Mouse (Mus musculus): ENCODE data around the gene Tfap2a. TPM values are rescaled to one million over a fixed set of nuclear protein-coding genes. Genes with fewer than 3 reads are reported as not detected.
A peak's percentile ranks its signal among the peaks of the same experiment; 100 is the strongest.

Gene Tfap2a
- polyA plus RNA-seq, 1 experiment from 2014 or later: 0.10 TPM

DNA sequence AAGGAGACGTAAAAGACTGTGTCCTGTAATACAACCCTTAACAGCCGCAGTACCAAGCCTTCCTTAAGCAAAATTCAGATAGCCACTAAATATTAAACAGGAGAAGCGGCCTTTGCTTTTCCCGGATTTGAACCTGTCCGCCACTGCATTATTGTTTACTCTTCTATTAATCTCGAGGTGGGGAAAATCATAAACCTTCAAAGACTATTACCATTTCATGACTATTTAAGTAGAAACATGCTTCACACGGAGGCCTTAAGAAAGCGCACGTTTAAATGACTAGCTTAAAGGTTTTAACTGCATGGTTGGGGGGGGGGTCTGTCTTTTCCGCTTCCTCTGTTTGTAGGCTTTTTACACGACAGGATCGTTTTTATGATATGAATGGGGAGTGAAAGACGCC, 9.1 kb downstream of the Tfap2a start:
- ATAC-seq (ENCODE audit: low read depth): no peak
- Histone ChIP-seq H3K4me3 (ENCODE audit: low read length) (no peak overlapping the region), H3K36me3 (ENCODE audit: control insufficient read depth, insufficient read depth, low read length) (no peaks in the 10 kb centered on the region), H3K4me2 (ENCODE audit: low read depth, low read length) (no peak overlapping the region), H3K4me1 (replicated peaks; ENCODE audit: control insufficient read depth, insufficient read depth, low read length) (peaks cover 12% of the 10 kb centered on the region), H3K27ac (ENCODE audit: low read length) (no peak overlapping the region), H3K9me3 (ENCODE audit: control insufficient read depth, low read length) (no peaks in the 10 kb centered on the region), H3K9ac (ENCODE audit: low read length) (no peak overlapping the region), H3K27me3 (ENCODE audit: control insufficient read depth, insufficient read depth, low read depth, low read length) (peaks cover 73% of the 10 kb centered on the region)
- WGBS: 3% methylated on average over 13 of the region's 13 CpGs

DNA sequence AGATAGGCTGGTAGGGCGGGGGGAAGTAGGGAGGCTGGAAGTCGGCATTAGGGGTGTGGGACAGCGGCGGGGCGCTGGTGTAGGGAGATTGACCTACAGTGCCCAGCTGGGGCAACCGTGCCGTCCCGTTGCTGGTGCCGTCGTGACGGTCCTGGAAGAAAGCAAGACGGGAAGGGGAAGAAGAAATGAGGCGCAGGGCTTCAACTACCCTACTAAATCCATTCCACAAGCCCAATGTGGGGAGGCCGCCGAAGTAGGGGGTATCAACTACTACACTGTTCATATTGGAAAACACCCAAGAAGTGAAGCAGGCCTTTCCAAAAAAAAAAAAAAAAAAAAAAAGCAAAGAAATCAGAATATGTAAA, 9.6 kb downstream of the Tfap2a start:
- H3K4me3 ChIP-seq (ENCODE audit: low read length): no peak overlapping the region
- H3K4me1 ChIP-seq (replicated peaks; ENCODE audit: control insufficient read depth, insufficient read depth, low read length): peaks cover 9% of the 10 kb centered on the region
- ATAC-seq (ENCODE audit: low read depth): no peak
- WGBS: under 1% methylated on average over 15 of the region's 15 CpGs
- H3K9me3 ChIP-seq (ENCODE audit: control insufficient read depth, low read length): no peaks in the 10 kb centered on the region
- no peak overlapping the region for H3K9ac ChIP-seq (ENCODE audit: low read length)
- no peak overlapping the region for H3K27ac ChIP-seq (ENCODE audit: low read length)
- no peaks in the 10 kb centered on the region for H3K36me3 ChIP-seq (ENCODE audit: control insufficient read depth, insufficient read depth, low read length)
- H3K4me2 ChIP-seq (ENCODE audit: low read depth, low read length): no peak overlapping the region
- peaks cover 73% of the 10 kb centered on the region for H3K27me3 ChIP-seq (ENCODE audit: control insufficient read depth, insufficient read depth, low read depth, low read length)

DNA sequence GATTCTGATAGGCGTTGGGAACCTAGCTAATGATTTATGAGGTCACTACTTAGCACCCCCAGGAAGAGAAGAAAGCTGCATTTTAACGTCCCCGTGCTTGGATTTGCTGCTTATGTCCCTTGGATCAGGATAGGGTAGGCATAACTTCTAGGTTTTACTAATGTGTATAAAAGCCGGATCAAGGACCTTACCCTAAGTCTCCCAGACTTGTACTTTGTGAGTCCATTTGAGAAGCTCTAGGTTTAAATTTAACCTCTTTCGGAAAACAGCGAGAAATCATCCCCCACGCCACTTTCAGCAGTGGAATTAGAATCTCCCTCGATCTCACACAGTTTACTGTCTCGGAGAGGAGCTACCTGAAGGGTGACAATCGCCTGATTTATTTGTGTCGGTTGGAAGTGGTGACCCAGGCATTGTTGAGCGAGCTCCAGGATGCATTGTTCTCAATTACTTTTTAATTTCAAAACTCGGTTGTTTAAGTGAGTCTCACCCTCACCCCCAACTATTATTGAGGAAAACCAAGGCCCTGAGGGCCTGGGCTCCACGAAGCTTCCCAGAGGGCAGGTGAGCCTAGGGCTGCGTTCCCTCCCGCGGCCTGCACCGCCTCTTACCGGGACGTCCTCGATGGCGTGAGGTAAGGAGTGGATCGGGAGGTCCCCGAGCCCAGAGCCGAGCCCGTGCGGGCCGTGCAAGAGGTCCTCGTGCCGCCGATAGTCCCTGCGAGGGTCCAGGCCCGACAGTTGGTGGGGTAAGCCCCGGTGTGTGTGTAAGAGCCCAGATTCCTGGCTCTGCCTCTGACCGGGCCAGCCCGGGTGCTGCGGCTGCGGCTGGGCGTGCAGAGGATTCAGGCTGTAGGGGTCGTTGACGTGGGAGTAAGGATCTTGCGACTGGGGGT, 10.2 kb downstream of the Tfap2a start:
- Histone ChIP-seq H3K4me2 (ENCODE audit: low read depth, low read length) (no peak overlapping the region), H3K36me3 (ENCODE audit: control insufficient read depth, insufficient read depth, low read length) (no peaks in the 10 kb centered on the region), H3K9me3 (ENCODE audit: control insufficient read depth, low read length) (no peaks in the 10 kb centered on the region), H3K9ac (ENCODE audit: low read length) (no peak overlapping the region), H3K4me3 (ENCODE audit: low read length) (no peak overlapping the region), H3K27ac (ENCODE audit: low read length) (no peak overlapping the region), H3K27me3 (ENCODE audit: control insufficient read depth, insufficient read depth, low read depth, low read length) (peaks cover 73% of the 10 kb centered on the region), H3K4me1 (replicated peaks; ENCODE audit: control insufficient read depth, insufficient read depth, low read length) (peaks cover 7% of the 10 kb centered on the region)
- 2% methylated on average over 42 of the region's 42 CpGs for WGBS
- ATAC-seq (ENCODE audit: low read depth): peak; percentile 26; the same call in 1 of the 2 replicates

GRCm38 (mm10) chr13:40725924-40726323, 12.3 kb downstream of the Tfap2a start:
- peaks cover 11% of the 10 kb centered on the region for H3K4me1 ChIP-seq (replicated peaks; ENCODE audit: control insufficient read depth, insufficient read depth, low read length)
- ATAC-seq (ENCODE audit: low read depth): no peak
- WGBS: 8% methylated on average over 7 of the region's 7 CpGs
- H3K9me3 ChIP-seq (ENCODE audit: control insufficient read depth, low read length): no peaks in the 10 kb centered on the region
- no peak overlapping the region for H3K9ac ChIP-seq (ENCODE audit: low read length)
- H3K36me3 ChIP-seq (ENCODE audit: control insufficient read depth, insufficient read depth, low read length): no peaks in the 10 kb centered on the region
- no peak overlapping the region for H3K27ac ChIP-seq (ENCODE audit: low read length)
- H3K4me3 ChIP-seq (ENCODE audit: low read length): no peak overlapping the region
- H3K27me3 ChIP-seq (ENCODE audit: control insufficient read depth, insufficient read depth, low read depth, low read length): peaks cover 66% of the 10 kb centered on the region
- no peak overlapping the region for H3K4me2 ChIP-seq (ENCODE audit: low read depth, low read length)

DNA sequence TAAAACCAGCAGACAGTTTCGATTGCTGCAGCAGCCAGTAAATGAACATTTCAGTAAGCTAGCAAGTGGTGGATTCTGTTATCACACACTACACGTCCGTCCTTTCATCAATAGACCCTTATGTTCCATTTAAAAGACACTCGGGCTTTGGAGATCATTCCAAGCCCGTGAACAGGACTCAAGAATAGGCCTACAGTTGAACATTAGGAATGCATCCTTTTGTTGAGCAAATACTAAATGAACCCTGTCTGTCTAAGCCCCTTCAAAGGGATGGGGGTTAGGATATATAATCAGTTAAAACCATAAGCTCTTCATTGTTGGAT, 14.6 kb downstream of the Tfap2a start:
- H3K4me3 ChIP-seq (ENCODE audit: low read length): peak overlapping the region; percentile 63
- H3K4me2 ChIP-seq (ENCODE audit: low read depth, low read length): peak overlapping the region; percentile 92
- no peak for ATAC-seq (ENCODE audit: low read depth)
- H3K4me1 ChIP-seq (replicated peaks; ENCODE audit: control insufficient read depth, insufficient read depth, low read length): peaks cover 7% of the 10 kb centered on the region; the same call in 1 of the 2 replicates
- WGBS: 4% methylated on average over 5 of the region's 5 CpGs
- no peak overlapping the region for H3K9ac ChIP-seq (ENCODE audit: low read length)
- H3K27ac ChIP-seq (ENCODE audit: low read length): no peak overlapping the region
- H3K27me3 ChIP-seq (ENCODE audit: control insufficient read depth, insufficient read depth, low read depth, low read length): peaks cover 80% of the 10 kb centered on the region
- no peaks in the 10 kb centered on the region for H3K9me3 ChIP-seq (ENCODE audit: control insufficient read depth, low read length)
- H3K36me3 ChIP-seq (ENCODE audit: control insufficient read depth, insufficient read depth, low read length): no peaks in the 10 kb centered on the region

GRCm38 (mm10) chr13:40722741-40723597, 15.2 kb downstream of the Tfap2a start:
- peak; percentile 96 for ATAC-seq (ENCODE audit: low read depth)
- Histone ChIP-seq H3K9ac (ENCODE audit: low read length) (peak overlapping the region; percentile 54), H3K4me3 (ENCODE audit: low read length) (peak overlapping the region; percentile 63), H3K27ac (ENCODE audit: low read length) (no peak overlapping the region), H3K36me3 (ENCODE audit: control insufficient read depth, insufficient read depth, low read length) (no peaks in the 10 kb centered on the region), H3K4me1 (replicated peaks; ENCODE audit: control insufficient read depth, insufficient read depth, low read length) (peaks cover 7% of the 10 kb centered on the region; the same call in 1 of the 2 replicates), H3K4me2 (ENCODE audit: low read depth, low read length) (peak overlapping the region; percentile 92), H3K9me3 (ENCODE audit: control insufficient read depth, low read length) (no peaks in the 10 kb centered on the region), H3K27me3 (ENCODE audit: control insufficient read depth, insufficient read depth, low read depth, low read length) (peaks cover 80% of the 10 kb centered on the region)
- WGBS: under 1% methylated on average over 70 of the region's 70 CpGs

- H3K4me3 ChIP-seq (ENCODE audit: low read length): no peak overlapping the region
- H3K27me3 ChIP-seq (ENCODE audit: control insufficient read depth, insufficient read depth, low read depth, low read length): peaks cover 81% of the 10 kb centered on the region
- 13% methylated on average over 9 of the region's 9 CpGs for WGBS
- no peaks in the 10 kb centered on the region for H3K36me3 ChIP-seq (ENCODE audit: control insufficient read depth, insufficient read depth, low read length)
- no peak overlapping the region for H3K27ac ChIP-seq (ENCODE audit: low read length)
- peak overlapping the region; percentile 17; the same call in 1 of the 2 replicates for H3K4me2 ChIP-seq (ENCODE audit: low read depth, low read length)
- H3K9me3 ChIP-seq (ENCODE audit: control insufficient read depth, low read length): no peaks in the 10 kb centered on the region
- ATAC-seq (ENCODE audit: low read depth): no peak
- H3K4me1 ChIP-seq (replicated peaks; ENCODE audit: control insufficient read depth, insufficient read depth, low read length): peaks cover 7% of the 10 kb centered on the region
- H3K9ac ChIP-seq (ENCODE audit: low read length): no peak overlapping the region
These were observed 18.5 kb downstream of the Tfap2a start for GRCm38 (mm10) chr13:40719741-40720082.

DNA sequence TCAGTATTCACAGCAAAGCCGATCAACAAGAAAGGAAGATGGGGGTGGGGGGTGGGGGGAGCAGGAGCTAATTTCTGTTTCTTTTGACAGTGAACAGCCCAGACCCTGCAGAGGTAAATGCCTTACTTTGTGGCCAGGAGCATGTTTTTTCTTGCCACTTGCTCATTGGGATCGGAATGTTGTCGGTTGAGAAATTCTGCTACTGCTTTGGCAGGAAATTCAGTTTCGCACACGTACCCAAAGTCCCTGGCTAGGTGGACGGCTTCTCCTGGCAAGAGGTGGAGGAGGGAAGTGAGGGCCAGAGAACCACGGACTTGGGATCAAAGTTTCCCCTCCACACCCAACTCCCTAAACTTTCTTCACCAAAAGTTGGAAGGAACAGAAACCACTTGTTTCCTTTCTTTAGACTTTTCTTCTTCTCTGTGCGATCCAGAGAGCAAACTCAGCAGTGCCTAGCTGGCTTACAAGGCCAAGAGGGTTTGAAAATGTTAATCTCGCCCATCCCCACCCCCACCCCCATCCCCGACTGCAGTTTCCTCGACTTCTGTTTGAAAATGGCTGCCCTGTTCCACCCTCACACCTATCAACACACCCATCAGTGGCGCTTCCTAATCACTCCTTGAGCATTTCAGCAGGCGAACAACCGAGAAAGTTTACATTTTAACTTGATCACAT, 19.0 kb downstream of the Tfap2a start:
- ATAC-seq (ENCODE audit: low read depth): no peak
- H3K27ac ChIP-seq (ENCODE audit: low read length): no peak overlapping the region
- H3K9ac ChIP-seq (ENCODE audit: low read length): no peak overlapping the region
- no peaks in the 10 kb centered on the region for H3K36me3 ChIP-seq (ENCODE audit: control insufficient read depth, insufficient read depth, low read length)
- H3K27me3 ChIP-seq (ENCODE audit: control insufficient read depth, insufficient read depth, low read depth, low read length): peaks cover 83% of the 10 kb centered on the region
- no peak overlapping the region for H3K4me3 ChIP-seq (ENCODE audit: low read length)
- peaks cover 7% of the 10 kb centered on the region for H3K4me1 ChIP-seq (replicated peaks; ENCODE audit: control insufficient read depth, insufficient read depth, low read length)
- 17% methylated on average over 14 of the region's 14 CpGs for WGBS
- no peaks in the 10 kb centered on the region for H3K9me3 ChIP-seq (ENCODE audit: control insufficient read depth, low read length)
- H3K4me2 ChIP-seq (ENCODE audit: low read depth, low read length): peak overlapping the region; percentile 17
